Mouse (Mus musculus) regulatory T cell (primary cell): ENCODE data around the gene Srpk3.

Source experiments
- in situ Hi-C: fragments of 300-600 bp; cut with MboI, MseI; formaldehyde crosslinking; loops from one replicate; pipeline ENCODE4 v1.15.1; 2025; ENCODE audit warnings: high pct_unique_total_duplicates

The Srpk3 gene

GRCm38 (mm10) chrX:73798502-73798901 lies 24.3 kb downstream of the Srpk3 start:
- in situ Hi-C loops: no loop called here

- in situ Hi-C loops: loop anchor here (5.0 kb wide), 1 partner anchor 46 kb away; no protein-coding TSS in a partner anchor
Observed at GRCm38 (mm10) chrX:73805814-73806213, 31.6 kb downstream of the Srpk3 start.

- in situ Hi-C loops: no loop called here
Observed at GRCm38 (mm10) chrX:73815072-73815471, 40.9 kb downstream of the Srpk3 start.

- in situ Hi-C loops: no loop called here
Observed at GRCm38 (mm10) chrX:73816596-73817314, 42.5 kb downstream of the Srpk3 start.

- in situ Hi-C loops: no loop called here
Observed at GRCm38 (mm10) chrX:73823747-73824146, 49.5 kb downstream of the Srpk3 start.

GRCm38 (mm10) chrX:73824185-73825151 lies 50.3 kb downstream of the Srpk3 start, which contains the start of gene Pdzd4:
TSS of gene Pdzd4 (minus strand) at chrX:73824969.
- in situ Hi-C loops: no loop called here
